ENCODE assay signal across 15 mouse cellular contexts in genomic region chr14:99772774-99773423, GRCm38 (mm10).
DNase-seq lines count a peak whose midpoint lies in the region; ATAC-seq and TF ChIP-seq lines count a peak whose summit lies in the region.
"Had no signal": no experiment of that assay in that cellular context is flagged by ENCODE, and none has a peak within 500 bp of the region (broad histone marks: within the 10 kb centered on the region; RNA-seq: fewer than 3 reads in every experiment).

No protein-coding gene starts in this region.

- no peak overlapping the region for H3K27ac ChIP-seq in kidney, adult 2 months (ENCODE audit: insufficient read depth, low read depth, low read length)
- H3K27ac ChIP-seq in lung, embryonic 16.5 days (ENCODE audit: low read length): no peak overlapping the region; the same call in 1 of the 2 replicates
- peak overlapping the region; percentile 52; the same call in 1 of the 2 replicates for H3K27ac ChIP-seq in intestine, embryonic 14.5 days (ENCODE audit: low read depth)
- no peak overlapping the region; the same call in 1 of the 2 replicates for H3K27ac ChIP-seq in stomach, embryonic 14.5 days (ENCODE audit: low read length)
- H3K27ac ChIP-seq in forebrain, embryonic 15.5 days (replicated peaks): no peak overlapping the region

- no peaks in the 10 kb centered on the region for H3K36me3 ChIP-seq in kidney, adult 2 months (ENCODE audit: control insufficient read depth, insufficient read depth, low read length)
- no peaks in the 10 kb centered on the region for H3K36me3 ChIP-seq in lung, embryonic 16.5 days (ENCODE audit: control insufficient read depth, insufficient read depth, low read length)
- H3K36me3 ChIP-seq in intestine, embryonic 14.5 days (ENCODE audit: control insufficient read depth, insufficient read depth, low read length): no peaks in the 10 kb centered on the region
- no peaks in the 10 kb centered on the region for H3K36me3 ChIP-seq in stomach, embryonic 14.5 days (ENCODE audit: control insufficient read depth, insufficient read depth, low read length)
- no peaks in the 10 kb centered on the region for H3K36me3 ChIP-seq in forebrain, embryonic 15.5 days

- peak; percentile 45 for ATAC-seq in lung, embryonic 16.5 days (ENCODE audit: low read depth)
- ATAC-seq in intestine, embryonic 14.5 days (replicated peaks; ENCODE audit: low FRiP score, low TSS enrichment, low read depth): 0 out of 2 replicates have a peak, but pooled peaks have one; percentile 29
- peak; percentile 42; the same call in 1 of the 2 replicates for ATAC-seq in stomach, embryonic 14.5 days (ENCODE audit: insufficient number of reproducible peaks, insufficient read depth, low FRiP score, low read depth)
- no peak for ATAC-seq in forebrain, embryonic 15.5 days (replicated peaks)
- ATAC-seq: CD4-positive, CD25-positive, alpha-beta regulatory T cell, adult 4 months had no signal

- peak overlapping the region; percentile 44; the same call in 1 of the 2 replicates for H3K9ac ChIP-seq in lung, embryonic 16.5 days (ENCODE audit: low read length)
- no peak overlapping the region for H3K9ac ChIP-seq in intestine, embryonic 14.5 days (ENCODE audit: low read length)
- H3K9ac ChIP-seq in stomach, embryonic 14.5 days (replicated peaks; ENCODE audit: low read depth, low read length): no peak overlapping the region; the same call in 1 of the 2 replicates
- H3K9ac ChIP-seq in forebrain, embryonic 15.5 days (replicated peaks): no peak overlapping the region

- no peak for TF ChIP-seq CTCF in kidney, adult 2 months (conservative IDR thresholded peaks at IDR 0.05; ENCODE audit: insufficient read depth, insufficient read length, low read depth, low read length)

- no peak for TF ChIP-seq POLR2A in kidney, adult 2 months (IDR thresholded peaks at IDR 0.05; ENCODE audit: low read depth, low read length)

- H3K27me3 ChIP-seq in kidney, adult 2 months (replicated peaks; ENCODE audit: control insufficient read depth, insufficient read depth, low read length): no peaks in the 10 kb centered on the region
- H3K27me3 ChIP-seq in lung, embryonic 16.5 days (ENCODE audit: control insufficient read depth, insufficient read depth, low read depth, low read length): no peaks in the 10 kb centered on the region
- no peaks in the 10 kb centered on the region for H3K27me3 ChIP-seq in intestine, embryonic 14.5 days (replicated peaks; ENCODE audit: control insufficient read depth, insufficient read depth, low read length)
- no peaks in the 10 kb centered on the region for H3K27me3 ChIP-seq in stomach, embryonic 14.5 days (ENCODE audit: control insufficient read depth, insufficient read depth, low read length)
- H3K27me3 ChIP-seq in forebrain, embryonic 15.5 days: no peaks in the 10 kb centered on the region

- DNase-seq in kidney, adult 2 months: no peak
- DNase-seq in kidney, adult 11 months: no peak
- no peak for DNase-seq in lung, postnatal 4 days
- DNase-seq in intestine, embryonic 14.5 days (ENCODE audit: low spot score): no peak
- DNase-seq in thymus, postnatal 25 days: no peak
- DNase-seq: adrenal gland, postnatal 10 days; cerebellum, postnatal 25 days; heart, postnatal 14 days; right cerebral cortex, postnatal 25 days; thymus, adult 18-20 months had no signal

- H3K9me3 ChIP-seq in lung, embryonic 16.5 days (ENCODE audit: control insufficient read depth, low read length): no peaks in the 10 kb centered on the region
- no peaks in the 10 kb centered on the region for H3K9me3 ChIP-seq in intestine, embryonic 14.5 days (ENCODE audit: control insufficient read depth, low read length)
- H3K9me3 ChIP-seq in stomach, embryonic 14.5 days (ENCODE audit: control insufficient read depth, low read depth, low read length): no peaks in the 10 kb centered on the region
- no peaks in the 10 kb centered on the region for H3K9me3 ChIP-seq in forebrain, embryonic 15.5 days

- H3K4me3 ChIP-seq in kidney, adult 2 months (ENCODE audit: insufficient read depth, low read depth, low read length): peak overlapping the region; percentile 13
- peak overlapping the region; percentile 41 for H3K4me3 ChIP-seq in lung, embryonic 16.5 days (ENCODE audit: low read length)
- peak overlapping the region; percentile 8; the same call in 1 of the 2 replicates for H3K4me3 ChIP-seq in intestine, embryonic 14.5 days (ENCODE audit: low read depth, low read length)
- H3K4me3 ChIP-seq in stomach, embryonic 14.5 days (ENCODE audit: low read depth, low read length): peak overlapping the region; percentile 21; the same call in 1 of the 2 replicates
- no peak overlapping the region for H3K4me3 ChIP-seq in forebrain, embryonic 15.5 days
- H3K4me3 ChIP-seq: erythroblast, embryonic 14.5 days had no signal

- H3K4me1 ChIP-seq in kidney, adult 2 months (ENCODE audit: control insufficient read depth, insufficient read depth, low read length): peaks cover 5% of the 10 kb centered on the region; the same call in 1 of the 2 replicates
- 0 out of 2 replicates have a peak, but pooled peaks cover 2% of the 10 kb centered on the region for H3K4me1 ChIP-seq in lung, embryonic 16.5 days (replicated peaks; ENCODE audit: control insufficient read depth, insufficient read depth, low read length)
- H3K4me1 ChIP-seq in intestine, embryonic 14.5 days (replicated peaks; ENCODE audit: control insufficient read depth, insufficient read depth, low read length): peaks cover 7% of the 10 kb centered on the region; the same call in 1 of the 2 replicates
- H3K4me1 ChIP-seq in stomach, embryonic 14.5 days (ENCODE audit: control insufficient read depth, insufficient read depth, low read length): 0 out of 2 replicates have a peak, but pooled peaks cover 5% of the 10 kb centered on the region
- H3K4me1 ChIP-seq in forebrain, embryonic 15.5 days: 0 out of 2 replicates have a peak, but pooled peaks cover 5% of the 10 kb centered on the region

- 16% methylated on average over 19 of the region's 19 CpGs for WGBS in kidney, adult 2 months
- WGBS in lung, embryonic 16.5 days: 34% methylated on average over 19 of the region's 19 CpGs
- WGBS in intestine, embryonic 14.5 days: 35% methylated on average over 19 of the region's 19 CpGs
- 28% methylated on average over 19 of the region's 19 CpGs for WGBS in stomach, embryonic 14.5 days
- 88% methylated on average over 19 of the region's 19 CpGs for WGBS in forebrain, embryonic 15.5 days

- H3K4me2 ChIP-seq in lung, embryonic 16.5 days (ENCODE audit: low read depth, low read length): peak overlapping the region; percentile 62
- H3K4me2 ChIP-seq in intestine, embryonic 14.5 days (ENCODE audit: low read length): peak overlapping the region; percentile 36
- peak overlapping the region; percentile 37 for H3K4me2 ChIP-seq in stomach, embryonic 14.5 days (replicated peaks; ENCODE audit: low read depth, low read length)
- no peak overlapping the region for H3K4me2 ChIP-seq in forebrain, embryonic 15.5 days (replicated peaks)
